Mouse (Mus musculus): ENCODE measurements around the gene Iqgap2. TPM values are rescaled to one million over a fixed set of nuclear protein-coding genes. Genes with fewer than 3 reads are reported as not detected.

Iqgap2 gene
- polyA plus RNA-seq, 1 experiment, result 8.9 TPM

DNA sequence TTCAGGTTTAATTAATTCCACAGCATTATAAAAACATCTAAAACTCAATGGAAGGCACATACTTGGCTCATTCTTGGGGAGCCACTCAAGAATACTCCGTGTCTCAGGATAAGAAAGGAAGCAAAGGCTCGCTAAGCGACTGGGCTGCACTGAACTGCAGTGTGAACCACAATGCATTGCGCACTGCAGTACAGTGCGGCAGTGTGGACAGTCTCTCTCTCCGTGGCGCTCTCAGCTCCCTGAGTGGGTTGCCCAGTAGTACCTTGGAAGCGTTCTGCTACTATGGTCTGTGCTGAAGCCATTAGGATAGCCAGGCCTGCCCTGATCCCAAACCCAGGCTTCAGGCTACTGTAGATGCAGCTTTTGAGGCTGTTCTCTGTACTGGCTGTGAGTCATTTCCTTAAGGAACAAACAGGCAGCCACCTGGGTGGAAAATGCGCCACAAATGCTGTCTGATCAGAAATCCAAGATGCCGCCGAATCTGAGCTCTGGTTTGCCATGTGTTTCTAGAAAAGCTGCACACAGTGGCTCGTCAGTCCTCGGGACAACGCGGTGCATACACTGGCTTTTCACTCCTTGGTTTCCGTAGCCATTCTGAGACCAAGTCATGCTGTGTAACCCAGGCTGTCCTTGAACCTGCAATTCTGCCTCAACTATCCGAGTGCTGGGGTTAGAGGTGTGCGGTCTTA is 293.3 kb downstream of the Iqgap2 start:
- Histone ChIP-seq H3K4me3 (ENCODE audit: insufficient read depth, low read length) (no peak overlapping the region), H3K4me1 (ENCODE audit: control insufficient read depth, insufficient read depth, low read length) (no peaks in the 10 kb centered on the region), H3K27ac (ENCODE audit: insufficient read depth, low read length) (no peak overlapping the region)
- TF ChIP-seq CTCF (IDR thresholded peaks at IDR 0.05; ENCODE audit: extremely low read depth, insufficient read depth, low read length), result no peak

DNA sequence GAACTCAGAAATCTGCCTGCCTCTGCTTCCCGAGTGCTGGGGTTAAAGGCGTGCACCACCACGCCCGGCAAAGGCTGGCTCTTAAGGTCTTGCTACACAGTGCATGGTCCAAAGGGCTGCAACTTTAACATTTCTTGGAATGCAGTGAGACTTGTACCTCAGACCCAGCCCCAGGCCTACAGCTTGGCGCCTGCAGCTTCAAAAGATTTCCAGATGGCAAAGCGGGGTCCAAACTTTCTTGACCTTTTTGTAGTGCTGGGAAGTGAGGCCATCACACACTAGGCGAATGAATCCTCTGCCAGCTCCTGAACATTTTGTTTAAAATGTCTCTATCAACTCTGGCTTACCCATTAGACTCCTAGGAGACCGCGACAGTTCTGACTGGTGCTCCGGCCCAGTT is 294.1 kb downstream of the Iqgap2 start:
- TF ChIP-seq POLR2A (IDR thresholded peaks at IDR 0.05; ENCODE audit: extremely low read depth, insufficient read depth, low read length) (no peak), CTCF (IDR thresholded peaks at IDR 0.05; ENCODE audit: extremely low read depth, insufficient read depth, low read length) (no peak)
- Histone ChIP-seq H3K27ac (ENCODE audit: insufficient read depth, low read length) (no peak overlapping the region), H3K4me1 (ENCODE audit: control insufficient read depth, insufficient read depth, low read length) (no peaks in the 10 kb centered on the region), H3K4me3 (ENCODE audit: insufficient read depth, low read length) (no peak overlapping the region)

DNA sequence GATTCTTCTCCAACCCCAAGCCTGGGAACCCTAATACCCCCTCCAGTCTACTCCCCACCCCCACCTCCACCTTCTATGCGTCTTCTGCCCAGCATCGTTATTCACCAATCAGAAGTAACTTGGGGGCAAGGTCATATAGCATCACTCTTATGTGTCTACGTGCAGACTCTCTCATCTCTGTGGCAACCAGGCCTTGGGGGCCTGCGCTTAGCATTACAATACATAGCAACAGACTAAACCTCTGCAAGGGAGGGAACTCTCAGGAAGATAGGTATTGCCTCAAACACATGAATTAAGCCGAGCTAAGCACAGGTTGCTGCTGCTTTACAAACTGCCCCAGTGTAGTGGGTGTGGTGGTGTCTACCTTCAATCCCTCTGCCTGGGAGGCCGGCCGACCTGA is 295.0 kb downstream of the Iqgap2 start:
- Histone ChIP-seq H3K4me3 (ENCODE audit: insufficient read depth, low read length) (no peak overlapping the region), H3K27ac (ENCODE audit: insufficient read depth, low read length) (no peak overlapping the region), H3K4me1 (ENCODE audit: control insufficient read depth, insufficient read depth, low read length) (no peaks in the 10 kb centered on the region)
- TF ChIP-seq POLR2A (IDR thresholded peaks at IDR 0.05; ENCODE audit: extremely low read depth, insufficient read depth, low read length) (no peak), CTCF (IDR thresholded peaks at IDR 0.05; ENCODE audit: extremely low read depth, insufficient read depth, low read length) (no peak)

DNA sequence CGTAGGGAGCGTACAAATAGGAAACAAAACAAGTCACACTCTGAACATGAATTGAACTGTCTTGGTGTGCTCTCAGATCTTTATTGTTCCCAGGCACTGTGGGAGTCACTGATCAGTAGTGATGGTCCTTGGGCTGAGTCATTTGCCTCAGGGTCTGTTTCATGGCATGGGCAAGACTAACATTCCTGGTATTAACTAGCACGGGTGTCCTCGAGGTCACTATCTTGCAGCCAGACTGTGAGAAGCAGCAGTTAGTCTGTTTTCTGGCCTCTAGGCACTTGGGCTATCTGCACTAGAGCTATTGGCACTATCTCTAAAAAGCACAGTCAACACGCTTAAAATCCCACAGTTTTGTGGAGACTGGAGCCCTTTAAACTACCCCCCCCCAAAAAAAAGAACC is 295.8 kb downstream of the Iqgap2 start:
- Histone ChIP-seq H3K4me3 (ENCODE audit: insufficient read depth, low read length) (no peak overlapping the region), H3K4me1 (ENCODE audit: control insufficient read depth, insufficient read depth, low read length) (no peaks in the 10 kb centered on the region), H3K27ac (ENCODE audit: insufficient read depth, low read length) (no peak overlapping the region)
- TF ChIP-seq CTCF (IDR thresholded peaks at IDR 0.05; ENCODE audit: extremely low read depth, insufficient read depth, low read length) (no peak), POLR2A (IDR thresholded peaks at IDR 0.05; ENCODE audit: extremely low read depth, insufficient read depth, low read length) (no peak)

DNA sequence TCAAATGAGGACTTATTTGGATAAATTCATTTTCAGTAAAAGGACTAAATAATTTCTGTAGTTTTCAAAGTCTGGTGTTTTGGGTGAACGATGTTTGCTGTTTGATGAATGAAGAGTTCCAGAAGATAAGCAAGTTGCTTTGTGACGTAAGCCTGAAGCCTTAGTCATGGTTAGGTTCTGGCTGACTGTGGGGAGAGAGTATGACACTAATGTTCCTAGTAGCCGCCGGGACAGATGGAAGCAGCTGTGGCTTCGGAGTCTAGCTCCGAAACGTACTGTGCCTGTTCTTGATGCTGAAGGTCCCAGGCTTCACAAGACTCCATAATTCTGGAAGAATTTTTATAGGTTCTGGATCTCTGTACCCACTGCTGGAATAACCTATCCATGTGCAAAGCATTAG is 296.3 kb downstream of the Iqgap2 start:
- Histone ChIP-seq H3K27ac (ENCODE audit: insufficient read depth, low read length) (no peak overlapping the region), H3K4me1 (ENCODE audit: control insufficient read depth, insufficient read depth, low read length) (no peaks in the 10 kb centered on the region), H3K4me3 (ENCODE audit: insufficient read depth, low read length) (no peak overlapping the region)
- no peak for TF ChIP-seq CTCF (IDR thresholded peaks at IDR 0.05; ENCODE audit: extremely low read depth, insufficient read depth, low read length)
- TF ChIP-seq POLR2A (IDR thresholded peaks at IDR 0.05; ENCODE audit: extremely low read depth, insufficient read depth, low read length), result no peak

DNA sequence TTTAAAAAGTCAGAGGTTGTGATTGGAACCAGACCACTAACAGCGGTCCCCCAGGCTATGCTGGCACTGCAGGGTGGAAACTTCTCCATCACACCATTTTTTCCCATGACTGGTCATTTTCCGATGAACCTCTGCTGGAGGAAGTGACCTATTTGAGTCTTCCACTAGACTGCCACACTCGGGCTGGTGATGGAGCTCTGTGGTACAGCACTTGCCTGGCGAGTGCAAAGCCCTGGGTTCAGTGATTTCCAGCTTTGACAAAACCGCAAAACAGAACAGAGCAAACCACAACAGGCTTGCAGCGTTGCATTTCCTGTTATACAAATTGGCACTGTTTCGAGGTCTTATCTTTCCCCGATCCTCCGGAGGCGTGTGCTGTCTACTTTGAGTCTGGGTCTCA is 298.9 kb downstream of the Iqgap2 start:
- H3K27ac ChIP-seq (ENCODE audit: insufficient read depth, low read length), result no peak overlapping the region
- TF ChIP-seq POLR2A (IDR thresholded peaks at IDR 0.05; ENCODE audit: extremely low read depth, insufficient read depth, low read length) (no peak), CTCF (IDR thresholded peaks at IDR 0.05; ENCODE audit: extremely low read depth, insufficient read depth, low read length) (no peak)
- no peaks in the 10 kb centered on the region for H3K4me1 ChIP-seq (ENCODE audit: control insufficient read depth, insufficient read depth, low read length)
- H3K4me3 ChIP-seq (ENCODE audit: insufficient read depth, low read length), result no peak overlapping the region

DNA sequence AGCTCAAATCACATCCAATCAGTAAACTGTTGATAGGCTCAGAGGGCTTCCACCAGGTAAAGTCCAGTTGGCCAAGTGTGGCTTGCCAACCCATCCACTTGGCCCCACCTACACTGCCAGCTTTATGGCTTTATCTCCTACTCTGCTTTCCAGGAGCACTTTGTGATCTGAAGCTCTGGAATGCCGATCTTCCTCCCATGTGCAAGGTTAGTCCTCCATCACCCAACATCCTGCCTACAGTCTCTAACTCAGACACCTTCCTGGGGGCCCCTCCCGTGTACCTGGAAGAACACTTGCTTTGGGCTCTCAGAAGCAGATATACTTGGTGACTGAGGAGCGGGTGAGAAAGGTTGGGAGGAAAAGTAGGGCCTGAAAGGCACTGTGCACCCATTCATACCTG is 300.1 kb downstream of the Iqgap2 start:
- no peak overlapping the region for H3K4me3 ChIP-seq (ENCODE audit: insufficient read depth, low read length)
- TF ChIP-seq POLR2A (IDR thresholded peaks at IDR 0.05; ENCODE audit: extremely low read depth, insufficient read depth, low read length), result no peak
- no peak for TF ChIP-seq CTCF (IDR thresholded peaks at IDR 0.05; ENCODE audit: extremely low read depth, insufficient read depth, low read length)
- no peaks in the 10 kb centered on the region for H3K4me1 ChIP-seq (ENCODE audit: control insufficient read depth, insufficient read depth, low read length)
- no peak overlapping the region for H3K27ac ChIP-seq (ENCODE audit: insufficient read depth, low read length)

DNA sequence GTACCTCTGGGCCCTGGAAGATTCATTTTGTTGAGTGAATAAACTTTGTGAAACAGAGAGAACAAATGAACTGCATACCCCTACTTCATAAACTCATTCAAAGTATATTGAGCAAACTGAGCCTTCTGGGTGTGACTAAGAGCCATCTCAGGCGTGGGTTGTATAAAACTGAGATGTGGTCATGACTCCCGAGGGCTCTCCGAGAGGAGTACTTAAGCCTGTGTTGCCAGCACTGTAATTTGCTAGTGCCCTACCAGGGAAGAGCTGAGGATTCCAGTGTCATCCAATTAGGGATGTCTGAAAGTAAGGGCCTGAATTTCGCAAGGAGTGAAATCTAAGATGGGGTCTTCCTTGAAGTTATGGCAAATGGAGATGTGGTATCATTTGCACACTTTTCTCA is 304.1 kb downstream of the Iqgap2 start:
- Histone ChIP-seq H3K27ac (ENCODE audit: insufficient read depth, low read length) (no peak overlapping the region), H3K4me3 (ENCODE audit: insufficient read depth, low read length) (no peak overlapping the region), H3K4me1 (ENCODE audit: control insufficient read depth, insufficient read depth, low read length) (no peaks in the 10 kb centered on the region)
- TF ChIP-seq POLR2A (IDR thresholded peaks at IDR 0.05; ENCODE audit: extremely low read depth, insufficient read depth, low read length) (no peak), CTCF (IDR thresholded peaks at IDR 0.05; ENCODE audit: extremely low read depth, insufficient read depth, low read length) (no peak)

DNA sequence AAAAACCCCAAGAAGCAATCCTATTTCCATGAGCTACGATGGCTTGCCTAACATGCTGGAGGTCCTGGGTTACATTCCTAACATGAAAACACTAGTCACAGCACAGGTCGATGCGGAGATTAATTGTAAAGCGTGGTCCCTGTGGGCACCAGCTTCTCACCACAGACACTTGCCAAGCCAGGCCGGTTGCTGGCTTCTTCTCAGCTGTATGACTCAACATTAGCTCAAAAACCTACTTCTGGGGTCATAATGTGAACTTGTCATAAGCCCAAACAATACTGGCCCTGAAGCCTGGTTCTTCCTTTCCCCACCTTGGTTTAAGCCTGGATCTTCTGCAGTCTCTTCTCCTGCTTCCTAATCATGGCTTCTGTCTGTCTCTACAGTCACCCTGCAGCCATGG is 306.8 kb downstream of the Iqgap2 start:
- H3K4me1 ChIP-seq (ENCODE audit: control insufficient read depth, insufficient read depth, low read length), result no peaks in the 10 kb centered on the region
- H3K4me3 ChIP-seq (ENCODE audit: insufficient read depth, low read length), result no peak overlapping the region
- H3K27ac ChIP-seq (ENCODE audit: insufficient read depth, low read length), result no peak overlapping the region
- no peak for TF ChIP-seq POLR2A (IDR thresholded peaks at IDR 0.05; ENCODE audit: extremely low read depth, insufficient read depth, low read length)
- no peak for TF ChIP-seq CTCF (IDR thresholded peaks at IDR 0.05; ENCODE audit: extremely low read depth, insufficient read depth, low read length)

DNA sequence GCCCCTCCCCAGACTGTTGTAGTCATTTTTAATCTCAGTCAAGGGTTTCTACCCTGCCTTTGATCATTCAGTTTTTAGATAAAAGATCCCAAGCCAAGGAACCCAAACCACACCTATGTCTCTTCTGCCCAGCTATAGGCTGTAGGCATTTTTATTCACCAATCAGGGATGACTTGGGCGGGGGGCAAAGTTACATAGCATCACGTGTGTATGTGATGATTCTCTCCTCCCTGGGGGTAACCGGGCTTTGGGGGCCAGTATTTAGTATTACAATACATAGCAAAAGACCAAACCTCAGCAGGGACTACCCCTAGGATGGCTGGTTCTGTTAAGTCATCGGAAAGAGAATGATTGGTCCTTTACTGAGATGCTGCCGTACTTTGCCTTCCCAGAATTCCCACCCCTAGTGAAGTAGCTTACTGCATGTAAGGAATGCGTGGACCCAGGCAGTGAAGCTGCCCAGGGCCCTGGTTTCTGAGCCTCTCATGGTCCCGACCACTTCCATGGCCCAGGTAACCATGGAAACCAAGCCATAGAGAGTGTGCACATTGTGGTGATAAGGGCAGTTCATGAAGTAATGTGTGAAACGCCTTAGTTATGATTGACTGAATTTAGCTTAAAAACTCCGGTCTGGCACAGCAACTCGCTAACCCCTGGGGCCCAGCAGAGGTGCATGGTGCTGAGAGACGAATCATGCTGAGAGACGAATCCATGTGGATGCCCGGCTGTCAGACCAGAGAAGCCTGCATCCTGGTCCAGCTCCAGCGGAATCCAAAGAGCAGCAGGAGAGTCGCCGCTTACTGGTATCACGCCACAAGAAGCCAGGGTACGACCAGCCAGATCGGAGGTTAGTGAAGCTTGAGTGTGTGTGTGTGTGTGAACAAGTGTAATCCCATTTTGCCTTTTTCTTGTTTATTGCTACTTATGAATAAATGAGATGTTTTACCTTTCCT is 308.2 kb downstream of the Iqgap2 start:
- Histone ChIP-seq H3K27ac (ENCODE audit: insufficient read depth, low read length) (no peak overlapping the region), H3K4me3 (ENCODE audit: insufficient read depth, low read length) (no peak overlapping the region), H3K4me1 (ENCODE audit: control insufficient read depth, insufficient read depth, low read length) (no peaks in the 10 kb centered on the region)
- TF ChIP-seq POLR2A (IDR thresholded peaks at IDR 0.05; ENCODE audit: extremely low read depth, insufficient read depth, low read length) (no peak), CTCF (IDR thresholded peaks at IDR 0.05; ENCODE audit: extremely low read depth, insufficient read depth, low read length) (no peak)

Data from cortical plate, adult 2 months (tissue).